Mouse (Mus musculus): ENCODE data around the gene Gm4952.

- TF ChIP-seq HCFC1 (IDR thresholded peaks at IDR 0.05; ENCODE audit: borderline replicate concordance, insufficient read depth, low read length), result no peak
- TF ChIP-seq ZC3H11A (IDR thresholded peaks at IDR 0.05; ENCODE audit: borderline replicate concordance, low read depth, low read length), result no peak
Observed at GRCm38 (mm10) chr19:12575514-12575913, 24.3 kb upstream of the Gm4952 start.
